Mouse (Mus musculus) frontal cortex, postnatal 10 days (tissue): ENCODE data around the gene Ypel2.
A peak's percentile ranks its signal among the peaks of the same experiment; 100 is the strongest.

Experiments
- DNase-seq, 2 experiments: peaks; one replicate each; pipeline ENCODE4 v3.0.0; 2022; ENCODE audit warnings: low spot score in 2 of 2, mixed read lengths in 1 of 2

Ypel2 gene

GRCm38 (mm10) chr11:86995625-86996221 is 2.2 kb upstream of the Ypel2 start:
- peak; percentile 39 to 54 for DNase-seq

GRCm38 (mm10) chr11:86994791-86995624 is 1.5 kb upstream of the Ypel2 start:
- DNase-seq = no peak

- no peak for DNase-seq
Measured at GRCm38 (mm10) chr11:86994330-86994729, 823 bp upstream of the Ypel2 start.

- no peak for DNase-seq
Measured at GRCm38 (mm10) chr11:86992461-86992988, 982 bp downstream of the Ypel2 start.

- no peak for DNase-seq
Measured at GRCm38 (mm10) chr11:86991241-86991640, 2.3 kb downstream of the Ypel2 start.

- no peak for DNase-seq
Measured at GRCm38 (mm10) chr11:86990309-86990708, 3.2 kb downstream of the Ypel2 start.

GRCm38 (mm10) chr11:86984990-86985389 is 8.5 kb downstream of the Ypel2 start:
- DNase-seq = no peak

GRCm38 (mm10) chr11:86983056-86983455 is 10.5 kb downstream of the Ypel2 start:
- DNase-seq = no peak

- no peak for DNase-seq
Measured at GRCm38 (mm10) chr11:86981229-86981791, 12.2 kb downstream of the Ypel2 start.

GRCm38 (mm10) chr11:86980526-86980925 is 13.0 kb downstream of the Ypel2 start:
- no peak for DNase-seq

GRCm38 (mm10) chr11:86979799-86980198 is 13.7 kb downstream of the Ypel2 start:
- no peak for DNase-seq

- DNase-seq = no peak
Measured at GRCm38 (mm10) chr11:86977242-86977641, 16.3 kb downstream of the Ypel2 start.

- DNase-seq = no peak
Measured at GRCm38 (mm10) chr11:86974401-86974800, 19.1 kb downstream of the Ypel2 start.

GRCm38 (mm10) chr11:86973255-86973654 is 20.3 kb downstream of the Ypel2 start:
- no peak for DNase-seq

GRCm38 (mm10) chr11:86971057-86971753 is 22.3 kb downstream of the Ypel2 start:
- DNase-seq = no peak

- DNase-seq = no peak
Measured at GRCm38 (mm10) chr11:86969041-86969821, 24.3 kb downstream of the Ypel2 start.

GRCm38 (mm10) chr11:86967506-86967905 is 26.0 kb downstream of the Ypel2 start:
- no peak for DNase-seq

- no peak for DNase-seq
Measured at GRCm38 (mm10) chr11:86966696-86967095, 26.8 kb downstream of the Ypel2 start.

GRCm38 (mm10) chr11:86965079-86965478 is 28.4 kb downstream of the Ypel2 start:
- DNase-seq = no peak

- DNase-seq = no peak
Measured at GRCm38 (mm10) chr11:86963698-86964097, 29.8 kb downstream of the Ypel2 start.

GRCm38 (mm10) chr11:86963027-86963426 is 30.5 kb downstream of the Ypel2 start:
- DNase-seq = no peak
